Mouse (Mus musculus) retina, adult 2 months (tissue): ENCODE measurements at regions not wholly inside any gene's neighbourhood (a gene's known extent, or its start where the extent isn't known, plus 50 kb on each side); places are given as distances from the start of the nearest gene placed in this dataset.

ENCODE experiments used
- DNase-seq: peaks from one replicate; pipeline ENCODE4 v3.0.0-alpha.2; 2012; ENCODE audit warnings: low read depth, low spot score

GRCm38 (mm10) chr13:115673729-115674128, 572.0 kb upstream of the Itga1 start:
- no peak for DNase-seq

- no peak for DNase-seq
Measured at GRCm38 (mm10) chr13:115671685-115672084, 569.9 kb upstream of the Itga1 start.

GRCm38 (mm10) chr13:115669516-115669915, 567.8 kb upstream of the Itga1 start:
- DNase-seq = no peak

- DNase-seq = no peak
Measured at GRCm38 (mm10) chr13:115655134-115655533, 553.4 kb upstream of the Itga1 start.

GRCm38 (mm10) chr13:115652935-115653334, 551.2 kb upstream of the Itga1 start:
- no peak for DNase-seq

- no peak for DNase-seq
Measured at GRCm38 (mm10) chr13:115652352-115652751, 550.6 kb upstream of the Itga1 start.

- no peak for DNase-seq
Measured at GRCm38 (mm10) chr13:115631410-115632105, 529.8 kb upstream of the Itga1 start.

- no peak for DNase-seq
Measured at GRCm38 (mm10) chr13:115630603-115631002, 528.8 kb upstream of the Itga1 start.

GRCm38 (mm10) chr13:115613174-115613573, 511.4 kb upstream of the Itga1 start:
- no peak for DNase-seq

GRCm38 (mm10) chr13:115606441-115606840, 504.7 kb upstream of the Itga1 start:
- no peak for DNase-seq

GRCm38 (mm10) chr13:115595126-115595671, 493.4 kb upstream of the Itga1 start:
- no peak for DNase-seq

- no peak for DNase-seq
Measured at GRCm38 (mm10) chr13:115575967-115576366, 474.2 kb upstream of the Itga1 start.

- DNase-seq = no peak
Measured at GRCm38 (mm10) chr13:115575052-115575891, 473.5 kb upstream of the Itga1 start.

- no peak for DNase-seq
Measured at GRCm38 (mm10) chr13:115541167-115541566, 439.4 kb upstream of the Itga1 start.

- DNase-seq = no peak
Measured at GRCm38 (mm10) chr13:115535900-115536299, 434.1 kb upstream of the Itga1 start.

- no peak for DNase-seq
Measured at GRCm38 (mm10) chr13:115513914-115514313, 412.1 kb upstream of the Itga1 start.

- no peak for DNase-seq
Measured at GRCm38 (mm10) chr13:115512214-115512613, 410.4 kb upstream of the Itga1 start.

GRCm38 (mm10) chr13:115508646-115509045, 406.9 kb upstream of the Itga1 start:
- DNase-seq = no peak

GRCm38 (mm10) chr13:115494399-115494798, 392.6 kb upstream of the Itga1 start:
- DNase-seq = no peak

- DNase-seq = no peak
Measured at GRCm38 (mm10) chr13:115475861-115476260, 374.1 kb upstream of the Itga1 start.

- DNase-seq = no peak
Measured at GRCm38 (mm10) chr13:115465689-115466088, 363.9 kb upstream of the Itga1 start.

- no peak for DNase-seq
Measured at GRCm38 (mm10) chr13:115451244-115451643, 349.5 kb upstream of the Itga1 start.
